Mouse (Mus musculus): ENCODE data around the gene Six1. TPM values are rescaled to one million over a fixed set of nuclear protein-coding genes. Genes with fewer than 3 reads are reported as not detected.

The Six1 gene
- total RNA-seq, 2 experiments from 2014 or later = 0.57 to 0.69 TPM

DNA sequence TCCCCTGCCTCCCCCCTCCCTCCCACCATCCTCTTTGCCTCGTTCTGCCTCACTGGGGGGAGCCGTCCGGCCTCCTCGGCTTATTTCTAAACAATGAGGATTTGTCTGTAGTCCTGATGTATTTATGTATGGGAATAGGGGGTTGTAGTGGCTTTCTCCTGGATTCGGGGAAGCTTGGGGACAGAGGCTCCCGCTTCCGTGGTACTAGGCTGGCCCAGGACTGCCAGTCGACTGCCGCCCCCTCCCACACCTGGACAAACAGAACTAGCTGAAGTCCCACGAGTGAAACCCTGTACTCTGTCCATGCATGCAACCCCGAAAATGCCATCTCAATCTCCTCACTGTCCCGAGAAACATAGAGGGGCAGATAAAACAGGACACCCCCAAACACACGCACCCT lies 3.4 kb downstream of the Six1 start:
- DNase-seq (ENCODE audit: low spot score in 2 of 2) = no peak

DNA sequence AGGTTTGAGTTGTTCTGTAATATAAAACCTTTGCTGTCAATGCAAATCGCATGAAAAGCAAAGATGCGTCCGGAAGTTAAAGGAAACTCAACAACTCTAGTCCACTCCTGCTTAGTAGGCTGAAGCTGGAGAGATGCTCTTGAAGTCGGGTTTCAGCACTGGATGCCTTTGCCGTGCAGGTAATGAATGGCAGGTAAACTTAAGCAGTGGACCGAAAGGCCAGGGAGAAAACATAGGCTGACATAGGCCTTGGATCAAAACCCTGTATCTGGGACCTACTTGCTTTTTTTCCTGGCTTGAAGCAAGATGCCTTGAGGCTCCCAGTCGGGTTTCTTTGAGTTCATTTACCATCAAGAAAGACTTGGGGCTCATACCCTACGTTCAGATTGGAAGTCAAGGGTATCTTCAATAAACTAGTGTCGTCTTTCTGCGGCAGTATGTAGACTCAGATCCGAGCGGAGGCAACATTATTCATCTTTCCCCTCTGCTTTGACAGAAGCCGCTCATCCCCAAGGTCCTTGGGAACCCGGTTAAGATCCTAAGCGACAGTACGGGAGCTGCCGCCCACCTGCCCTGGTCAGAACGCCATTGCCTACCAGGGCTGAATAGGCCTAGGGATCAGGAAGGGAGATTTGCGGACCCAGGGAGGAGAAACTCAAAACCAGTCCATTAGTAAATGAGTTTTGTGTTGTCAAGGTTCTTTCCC lies 4.0 kb downstream of the Six1 start:
- no peak for DNase-seq (ENCODE audit: low spot score in 2 of 2)

DNA sequence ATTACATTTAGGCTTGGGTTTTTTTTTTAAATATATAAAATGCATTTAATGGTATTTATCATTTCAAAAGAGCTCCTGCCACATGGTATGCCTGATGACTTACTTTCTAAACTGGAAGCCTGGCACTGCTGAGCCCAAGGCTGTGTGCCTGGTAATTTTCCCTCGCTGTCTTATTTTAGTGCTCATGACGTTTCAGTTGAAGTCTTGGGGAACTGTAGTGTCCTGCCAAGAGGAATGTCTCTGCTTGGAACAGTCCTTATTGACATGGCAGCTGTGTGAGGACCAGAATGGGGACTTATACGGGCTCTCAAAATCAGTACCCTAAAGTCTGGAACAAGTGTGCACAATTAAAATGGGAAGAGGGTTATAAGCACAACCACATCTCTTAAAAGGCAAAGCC lies 5.2 kb downstream of the Six1 start:
- DNase-seq (ENCODE audit: low spot score in 2 of 2) = no peak

DNA sequence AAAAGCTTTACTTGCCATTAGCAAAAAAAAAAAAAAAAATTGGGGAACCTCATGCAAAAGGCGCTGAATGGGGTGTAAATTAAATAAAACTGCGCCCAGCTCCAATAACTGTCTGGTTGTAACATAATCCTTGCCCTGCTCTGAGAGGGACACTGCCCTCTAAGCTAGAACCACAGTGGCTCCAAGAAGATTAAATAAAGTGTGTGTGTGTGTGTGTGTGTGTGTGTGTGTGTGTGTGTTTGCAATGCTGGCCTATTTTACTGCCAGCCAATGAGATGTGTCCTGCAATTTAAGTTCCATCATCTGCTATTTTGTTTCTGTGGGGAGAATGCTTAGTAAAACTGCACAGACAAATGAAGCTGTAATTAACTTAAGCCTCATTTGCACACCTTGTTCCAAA lies 6.1 kb downstream of the Six1 start:
- DNase-seq (ENCODE audit: low spot score in 2 of 2) = no peak

DNA sequence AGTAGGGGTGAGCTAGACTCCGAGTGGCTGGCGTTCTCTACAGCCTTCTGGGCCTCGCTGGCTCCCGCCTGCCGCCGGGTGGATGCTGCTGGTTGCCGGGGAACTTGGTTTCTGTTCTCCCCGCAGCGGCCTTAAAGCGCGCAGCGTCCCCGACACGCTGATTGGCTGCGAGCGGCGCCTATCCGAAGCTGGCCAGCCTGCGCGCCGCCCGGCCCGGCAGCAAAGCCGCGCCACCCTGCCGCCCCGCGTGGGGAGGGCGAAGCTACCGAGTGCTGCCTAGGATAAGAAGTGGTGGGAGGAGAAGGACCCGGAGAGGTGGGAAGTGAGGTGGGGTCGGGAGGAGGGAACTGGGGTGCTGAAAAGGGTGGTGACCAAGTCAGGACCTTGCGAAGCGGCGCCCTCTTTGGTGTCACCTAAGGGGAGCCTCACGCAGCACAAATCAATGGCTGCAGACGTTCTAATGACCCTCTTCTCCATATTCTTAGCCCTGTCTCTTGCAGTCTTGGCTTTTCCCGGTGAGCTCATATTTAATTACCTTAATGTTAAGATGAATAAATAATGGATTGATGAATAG lies 7.0 kb downstream of the Six1 start:
- peak; percentile 32 to 62 for DNase-seq (ENCODE audit: low spot score in 2 of 2)

DNA sequence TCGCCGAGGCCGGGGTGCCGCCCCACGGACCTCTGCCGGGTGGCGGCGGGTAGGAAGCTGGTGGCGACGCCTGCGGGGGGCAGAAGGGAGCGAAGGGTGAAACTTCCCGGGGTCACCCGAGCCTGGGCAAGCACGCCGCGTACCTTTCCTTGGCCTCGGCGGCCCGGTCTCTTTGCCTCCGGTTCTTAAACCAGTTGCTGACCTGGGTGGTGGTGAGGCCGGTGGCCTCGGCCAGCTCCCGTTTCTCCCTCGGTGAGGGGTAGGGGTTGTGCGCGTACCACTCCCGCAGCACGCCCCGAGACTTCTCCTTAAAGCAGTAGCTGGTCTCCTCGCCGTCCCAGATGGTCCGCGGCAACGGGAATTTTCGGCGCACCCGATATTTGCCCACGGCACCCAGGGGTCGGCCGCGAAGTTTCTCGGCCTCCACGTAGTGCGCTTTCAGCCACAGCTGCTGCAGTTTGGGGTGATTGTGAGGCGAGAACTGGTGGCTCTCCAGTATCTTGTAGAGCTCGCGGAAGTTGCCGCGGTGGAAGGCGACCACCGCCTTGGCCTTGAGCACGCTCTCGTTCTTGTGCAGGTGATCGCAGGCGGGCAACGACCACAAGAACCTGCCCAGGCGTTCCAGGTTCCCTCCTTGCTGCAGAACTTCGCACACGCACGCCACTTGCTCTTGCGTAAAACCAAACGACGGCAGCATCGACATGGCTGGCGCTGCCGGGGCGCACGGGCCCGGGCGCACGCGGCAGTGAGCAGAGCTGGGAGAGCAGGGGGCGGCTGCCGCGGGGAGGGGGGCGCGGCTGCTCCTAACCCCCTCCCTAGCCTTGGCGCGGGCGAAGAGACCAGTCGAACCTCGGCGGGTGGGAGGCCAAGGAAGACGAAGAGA lies 7.7 kb downstream of the Six1 start:
- DNase-seq (ENCODE audit: low spot score in 2 of 2) = no peak

DNA sequence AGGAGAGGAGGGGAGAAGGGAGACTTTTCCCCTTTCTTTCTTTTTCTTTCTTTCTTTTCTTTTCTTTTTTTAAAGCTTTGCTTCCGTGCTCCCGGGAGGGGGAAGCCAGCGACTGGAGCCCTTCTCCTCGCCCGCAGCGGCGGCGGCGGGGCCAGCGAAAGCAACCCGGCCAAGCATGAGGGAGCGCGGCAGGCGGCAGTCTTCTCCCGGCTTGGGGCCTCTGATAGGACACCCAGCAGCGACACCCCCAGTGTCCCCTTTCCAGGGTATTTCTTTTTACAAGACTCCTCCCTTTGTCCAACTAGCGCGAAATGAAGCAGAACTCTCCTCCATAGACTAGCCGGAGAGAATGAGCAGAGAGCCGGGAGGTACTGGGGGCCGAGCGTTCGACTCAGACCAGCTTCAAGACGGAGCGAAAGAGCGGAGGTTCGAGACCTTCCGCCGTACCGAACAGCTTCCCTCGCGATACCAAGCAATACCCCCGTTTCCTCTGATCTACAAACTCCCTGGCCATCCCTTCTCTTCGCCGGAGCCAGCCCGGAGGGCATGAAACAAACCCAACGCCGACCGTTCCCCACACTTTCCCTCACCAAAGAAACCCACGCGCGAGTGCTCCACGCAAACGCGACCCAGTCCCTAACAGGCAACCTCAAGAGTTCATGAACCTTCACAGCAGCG lies 8.5 kb downstream of the Six1 start:
- no peak for DNase-seq (ENCODE audit: low spot score in 2 of 2)

DNA sequence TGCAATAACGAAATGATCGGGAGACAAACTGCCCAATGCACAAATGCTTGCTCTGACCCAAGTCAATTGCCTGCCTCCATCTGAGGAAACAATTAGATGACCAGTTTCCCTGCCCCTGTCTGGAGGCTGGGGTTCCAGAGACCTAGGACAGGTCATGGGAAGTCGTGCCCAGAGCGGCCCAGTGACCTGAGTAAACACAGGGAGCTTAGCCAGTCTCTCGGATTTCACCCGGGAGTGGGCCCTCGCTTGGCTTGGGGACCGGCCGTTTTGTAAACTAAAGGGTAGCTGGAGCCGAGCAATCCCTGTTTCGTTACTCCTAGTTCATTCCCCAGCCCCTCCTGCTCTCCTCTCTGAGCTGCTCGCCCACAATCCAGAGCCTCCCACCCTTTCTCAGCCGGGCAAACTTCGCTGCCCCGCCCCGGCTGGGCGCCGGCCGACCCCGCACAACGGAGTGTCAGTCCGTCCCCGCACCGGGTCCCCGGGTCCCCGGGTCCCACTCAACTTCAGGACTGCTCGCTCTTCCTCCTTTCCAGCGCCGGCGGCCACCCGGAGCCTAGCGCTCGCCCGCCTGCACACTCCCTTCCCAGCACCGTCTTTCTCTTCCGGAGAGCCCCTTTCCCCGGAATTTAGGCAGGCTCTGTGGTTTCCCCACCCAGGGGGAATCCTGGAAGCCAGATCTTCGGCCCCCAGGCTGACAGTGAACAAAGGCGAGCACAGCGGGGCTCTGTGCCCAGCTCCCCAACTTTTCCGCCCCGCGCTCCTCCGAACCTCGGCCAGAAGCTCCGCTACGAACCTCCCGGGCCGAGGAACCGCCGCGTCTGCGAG lies 9.3 kb downstream of the Six1 start:
- DNase-seq (ENCODE audit: low spot score in 2 of 2) = no peak

DNA sequence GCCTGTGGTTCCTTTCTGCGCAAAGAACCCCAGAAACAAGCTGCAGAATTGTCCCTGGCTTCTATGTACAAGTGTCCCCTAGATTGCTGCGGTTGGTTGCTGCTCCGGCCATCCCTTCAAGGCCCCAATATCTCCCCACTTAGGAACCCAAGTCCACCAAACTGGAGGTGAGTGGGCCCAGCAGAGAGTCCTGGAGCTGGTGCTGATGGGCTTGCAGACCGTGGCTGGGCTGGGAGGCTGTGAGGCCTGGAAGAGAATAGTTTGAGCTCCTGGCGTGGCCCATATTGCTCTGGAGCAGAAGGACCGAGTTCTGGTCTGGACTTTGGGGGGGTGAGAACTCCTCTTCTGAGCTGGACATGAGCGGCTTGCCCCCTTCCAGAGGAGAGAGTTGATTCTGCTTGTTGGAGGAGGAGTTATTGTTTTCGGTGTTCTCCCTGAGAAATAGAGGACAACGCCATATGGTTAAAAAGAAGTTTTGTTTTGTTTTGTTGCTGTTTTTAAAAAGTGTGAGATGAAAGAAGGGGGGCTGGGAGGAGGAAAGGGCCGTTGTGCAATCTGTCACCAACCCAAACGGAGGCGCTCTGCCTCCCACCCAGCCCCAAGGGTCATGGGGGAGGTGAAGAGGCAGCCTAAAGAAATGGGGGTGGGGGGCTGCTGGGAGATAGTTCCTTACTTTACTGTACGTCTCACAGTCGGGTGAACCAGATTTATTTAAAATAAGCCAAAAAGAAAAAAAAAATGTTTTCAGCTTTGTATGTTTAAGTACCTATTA lies 10.1 kb downstream of the Six1 start:
- no peak for DNase-seq (ENCODE audit: low spot score in 2 of 2)

DNA sequence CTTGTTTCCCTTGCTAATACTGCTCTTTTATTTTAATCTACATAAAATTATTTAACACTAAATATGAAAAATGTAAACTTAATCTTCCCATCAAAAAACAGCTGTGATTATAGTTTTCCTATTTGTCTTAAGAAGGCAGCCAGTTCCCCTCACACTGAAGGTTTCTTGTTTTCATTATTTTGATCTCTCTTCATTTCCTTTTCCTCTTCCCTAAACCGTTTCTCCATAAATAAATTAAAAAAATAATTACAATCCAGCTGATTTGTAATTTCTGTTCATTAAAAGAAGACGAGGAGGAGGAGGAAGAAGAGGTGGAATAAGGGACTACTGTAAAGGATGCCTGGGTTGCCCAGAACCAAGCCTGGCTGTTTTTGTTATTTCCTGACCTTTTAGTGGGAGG lies 10.8 kb downstream of the Six1 start:
- no peak for DNase-seq (ENCODE audit: low spot score in 2 of 2)

DNA sequence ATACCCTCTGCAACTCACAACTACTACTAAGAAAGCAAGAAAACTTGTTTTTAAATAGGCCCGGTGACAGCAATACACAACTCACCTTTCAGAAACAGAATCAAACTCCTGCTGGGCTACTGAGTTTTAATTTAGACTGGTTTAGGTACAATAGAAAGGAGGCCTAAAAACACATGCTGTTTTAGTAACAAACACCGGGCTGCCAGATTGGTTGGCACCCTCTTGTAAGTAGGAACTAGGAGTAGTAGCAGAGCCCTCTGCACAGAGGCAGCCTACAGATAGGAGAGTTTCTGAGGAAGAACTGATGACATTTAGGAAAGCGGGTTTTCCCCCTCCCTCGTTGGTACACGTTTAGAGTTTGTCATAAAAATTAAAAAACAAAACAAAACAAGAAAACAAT lies 11.3 kb downstream of the Six1 start:
- no peak for DNase-seq (ENCODE audit: low spot score in 2 of 2)

DNA sequence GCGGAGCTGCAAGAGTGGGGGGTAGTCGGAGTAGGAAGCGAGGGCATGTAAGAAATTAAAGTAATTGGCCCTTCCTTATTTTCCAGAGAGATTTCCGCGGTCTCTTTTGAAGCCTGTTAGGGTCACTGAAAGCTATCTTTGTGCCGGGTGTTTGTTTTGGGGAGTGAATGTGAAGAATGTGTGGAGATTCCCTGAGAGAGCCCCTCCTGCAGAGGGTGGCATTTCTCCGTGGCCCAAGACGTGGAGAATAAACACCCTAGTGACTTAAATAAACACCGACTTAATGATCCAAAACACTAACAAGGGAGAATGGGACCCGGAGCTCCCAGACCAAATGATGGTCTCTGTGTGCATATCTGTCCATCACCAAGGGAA lies 12.4 kb downstream of the Six1 start:
- DNase-seq (ENCODE audit: low spot score in 2 of 2) = no peak

DNA sequence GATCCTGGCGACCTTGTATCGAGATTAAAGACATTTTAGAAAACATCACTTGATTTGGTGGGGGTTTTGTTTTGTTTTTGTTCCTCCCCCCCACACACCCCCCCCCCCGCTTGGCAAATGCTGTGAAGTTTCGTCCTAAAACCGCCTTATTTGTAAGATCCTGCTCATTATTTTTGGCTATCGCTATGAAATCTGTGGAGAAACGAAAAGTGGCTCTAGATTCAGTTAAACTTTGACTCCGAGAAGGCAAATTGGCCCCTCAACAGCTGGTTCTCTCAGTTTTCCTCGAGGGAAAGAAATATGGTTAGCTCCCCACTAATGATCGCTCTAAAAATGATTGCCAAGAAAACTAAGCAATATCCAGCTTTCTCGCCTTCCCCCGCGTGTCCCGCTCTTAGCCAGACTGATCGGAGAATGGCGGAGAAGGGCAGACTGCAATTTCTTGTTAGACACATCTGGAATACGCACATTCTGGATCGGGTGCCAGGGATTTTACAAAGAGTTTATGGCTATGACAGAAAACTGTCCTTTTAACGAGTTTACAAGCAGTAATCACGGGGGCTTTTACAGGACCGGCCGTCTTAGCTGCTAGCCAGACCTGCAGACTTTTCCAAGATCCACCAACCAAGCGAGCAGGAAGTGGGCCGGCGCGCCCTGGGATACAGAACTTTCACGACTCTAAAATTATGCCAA lies 13.0 kb downstream of the Six1 start:
- no peak for DNase-seq (ENCODE audit: low spot score in 2 of 2)

DNA sequence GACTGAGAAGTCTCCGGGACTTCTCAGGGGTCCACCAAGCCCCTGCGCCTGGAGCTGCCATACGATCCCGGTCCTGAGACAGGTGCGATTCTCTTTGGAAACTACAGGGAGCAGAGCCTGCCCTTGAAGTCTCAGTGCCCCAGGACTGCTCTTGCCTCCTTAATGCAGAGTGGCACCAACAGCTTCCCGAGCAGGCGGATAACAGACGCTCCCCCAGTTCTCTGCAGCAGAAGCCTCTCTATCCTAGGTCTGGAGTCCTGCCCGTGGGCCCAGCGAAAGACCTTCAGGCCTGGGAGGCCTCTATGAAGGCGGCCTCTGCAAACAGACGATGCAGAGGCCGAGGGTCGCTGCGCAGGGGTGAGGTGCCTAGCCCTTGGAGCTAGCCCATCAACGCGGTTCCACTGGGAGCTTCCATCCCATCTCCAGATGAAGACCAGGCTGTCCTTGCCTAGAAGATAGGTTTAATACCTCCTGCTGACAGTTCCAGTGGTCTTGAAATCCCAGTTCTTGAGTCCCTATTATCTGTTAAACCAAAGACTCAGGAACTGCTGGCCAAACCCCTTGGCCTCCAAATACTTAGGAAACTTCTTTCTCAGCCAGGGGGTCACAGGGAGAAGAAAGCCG lies 13.6 kb downstream of the Six1 start:
- no peak for DNase-seq (ENCODE audit: low spot score in 2 of 2)

DNA sequence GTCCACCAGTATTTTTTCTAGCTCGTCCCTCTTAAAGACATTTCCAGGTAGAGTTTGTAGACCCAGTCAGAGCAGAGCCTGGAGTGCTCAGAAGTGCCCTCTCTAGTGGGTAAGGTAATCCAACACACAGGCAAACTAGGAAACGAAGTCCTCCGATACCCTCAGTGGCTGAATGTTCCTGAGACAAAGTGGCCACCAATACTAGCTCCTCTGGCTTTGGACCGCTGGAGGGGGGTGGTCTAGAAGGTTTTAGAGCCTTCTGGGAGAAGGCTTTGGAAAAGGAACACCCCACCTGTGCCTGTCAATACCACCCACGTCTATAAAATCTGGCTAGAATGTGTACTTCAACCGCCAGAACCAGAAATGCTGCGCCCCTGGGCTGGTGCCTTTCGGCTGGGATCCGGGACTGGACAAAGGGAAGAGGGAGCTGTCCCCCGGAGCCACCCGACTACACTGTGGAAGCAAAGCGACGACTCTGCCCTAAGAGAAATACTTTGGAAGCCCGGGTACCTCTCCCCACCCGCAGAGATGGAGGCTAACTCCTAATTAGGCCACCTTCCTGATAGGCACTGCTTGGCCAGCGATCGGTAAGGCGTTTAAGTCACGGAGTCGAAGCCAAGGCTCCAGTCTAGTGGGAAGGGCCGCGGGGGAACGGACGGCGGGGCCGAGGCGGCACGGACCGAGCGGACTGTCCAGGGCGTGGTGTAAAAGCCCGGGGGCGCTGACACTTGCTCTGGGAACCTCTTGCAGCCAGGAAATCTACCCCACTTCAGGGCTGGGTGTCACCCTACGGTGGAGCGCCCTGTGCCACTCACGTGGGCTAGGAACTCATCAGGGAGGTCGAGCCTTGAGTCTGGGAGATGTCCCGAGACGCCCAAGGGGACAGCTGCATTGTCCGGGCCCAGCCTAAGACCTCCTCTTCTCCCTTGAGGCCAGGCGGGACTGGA lies 14.4 kb downstream of the Six1 start:
- no peak for DNase-seq (ENCODE audit: low spot score in 2 of 2)

DNA sequence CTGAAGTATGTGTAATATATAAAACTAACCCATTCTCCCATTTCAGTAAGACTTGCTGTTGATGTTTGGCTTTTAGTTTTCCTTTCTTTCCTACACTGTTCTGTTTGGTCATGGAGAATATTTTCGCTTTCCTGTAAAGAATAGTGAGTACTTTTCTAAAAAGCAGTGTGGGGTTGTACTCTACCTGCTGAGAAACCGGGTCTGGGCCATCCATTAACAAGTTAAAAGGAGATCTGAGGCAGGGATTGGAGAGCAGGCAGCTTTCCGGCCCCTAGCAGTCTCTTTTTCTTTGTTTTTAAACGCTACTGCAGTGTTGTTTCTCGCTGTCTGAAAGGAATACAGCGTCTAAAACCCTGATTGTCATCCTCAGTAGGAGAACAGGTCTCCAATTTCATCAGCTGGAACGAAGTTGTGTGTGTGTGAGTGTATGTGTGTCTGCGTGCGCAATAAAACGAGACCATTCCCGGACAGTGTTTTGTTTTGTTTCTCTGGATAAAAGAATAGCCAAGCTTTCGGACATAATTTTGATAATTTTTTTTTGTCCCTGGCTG lies 15.2 kb downstream of the Six1 start:
- DNase-seq (ENCODE audit: low spot score in 2 of 2) = no peak

DNA sequence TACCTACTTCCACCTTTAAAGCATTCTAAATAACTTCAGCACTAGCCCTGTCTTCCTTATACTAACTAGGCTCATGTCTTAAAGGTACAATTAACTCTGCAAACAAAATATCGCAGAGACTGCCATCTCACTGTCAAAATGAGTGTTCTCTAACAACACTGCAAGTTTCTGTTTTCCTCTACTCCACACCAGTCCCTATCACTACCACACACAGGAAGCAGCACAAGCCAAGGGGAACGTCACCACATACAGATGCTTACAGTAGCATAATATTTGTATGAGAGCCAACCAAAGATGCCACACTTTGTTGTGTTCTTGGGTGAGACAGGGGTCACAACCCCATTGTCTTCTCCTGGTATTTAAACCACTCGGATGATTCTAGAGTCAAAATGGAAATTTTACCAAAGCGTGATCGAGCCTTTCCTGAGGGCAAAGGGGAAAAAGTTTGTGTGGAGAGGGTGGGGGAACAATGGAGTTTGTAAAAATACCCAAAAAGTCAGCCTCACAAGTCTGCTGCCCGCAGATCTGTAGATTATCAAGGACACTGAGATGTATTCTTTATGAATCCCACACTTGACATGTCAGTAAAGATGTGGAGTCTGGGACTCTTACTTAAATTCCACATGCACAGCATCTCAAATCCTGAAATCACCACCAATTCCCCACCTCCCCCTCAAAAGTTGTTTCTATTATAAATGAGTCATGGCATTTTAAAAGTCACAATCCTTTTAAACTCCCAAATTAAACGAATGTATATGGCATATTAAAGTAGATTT lies 16.1 kb downstream of the Six1 start:
- DNase-seq (ENCODE audit: low spot score in 2 of 2) = no peak

All from layer of hippocampus, postnatal 10 days (tissue).